ENCODE assay signal across 12 mouse cellular contexts in the genomic region with DNA sequence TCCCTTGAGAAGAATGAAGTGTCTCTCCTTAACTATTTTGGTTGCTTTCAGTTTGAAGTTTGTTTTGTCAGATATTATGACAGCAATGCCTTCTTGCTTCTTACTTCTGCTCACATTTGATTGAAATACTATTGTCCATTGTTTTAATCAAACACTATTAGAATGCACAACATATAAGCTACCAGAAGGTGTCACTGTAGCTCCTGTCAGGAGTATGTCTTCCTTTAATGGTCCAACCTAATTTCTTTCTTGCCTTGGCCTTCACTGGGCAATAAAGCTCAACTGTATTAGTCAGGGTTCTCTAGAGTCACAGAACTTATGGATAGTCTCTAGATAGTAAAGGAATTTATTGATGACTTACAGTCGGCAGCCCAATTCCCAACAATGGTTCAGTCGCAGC.
DNase-seq lines count a peak whose midpoint lies in the region; ATAC-seq and TF ChIP-seq lines count a peak whose summit lies in the region.
"Had no signal": no experiment of that assay in that cellular context is flagged by ENCODE, and none has a peak within 500 bp of the region (broad histone marks: within the 10 kb centered on the region; RNA-seq: fewer than 3 reads in every experiment).

No protein-coding gene starts in this region.

- H3K9me3 ChIP-seq in liver, postnatal 0 days (ENCODE audit: low read length): no peaks in the 10 kb centered on the region
- H3K9me3 ChIP-seq in liver, embryonic 11.5 days (ENCODE audit: control insufficient read depth, low read length): no peaks in the 10 kb centered on the region
- no peaks in the 10 kb centered on the region for H3K9me3 ChIP-seq in forebrain, embryonic 16.5 days (ENCODE audit: control insufficient read depth, low read length)
- H3K9me3 ChIP-seq: hindbrain, embryonic 15.5 days; liver, embryonic 13.5 days had no signal

- H3K27me3 ChIP-seq in liver, postnatal 0 days (ENCODE audit: insufficient read depth, low read length): no peaks in the 10 kb centered on the region
- H3K27me3 ChIP-seq in liver, embryonic 11.5 days (replicated peaks; ENCODE audit: control insufficient read depth, insufficient read depth, low read length): no peaks in the 10 kb centered on the region
- no peaks in the 10 kb centered on the region for H3K27me3 ChIP-seq in forebrain, embryonic 16.5 days (replicated peaks; ENCODE audit: control insufficient read depth, insufficient read depth, low read length)
- H3K27me3 ChIP-seq: hindbrain, embryonic 15.5 days; liver, embryonic 13.5 days had no signal

- no peak for DNase-seq in gastrocnemius, adult 2 months
- no peak for DNase-seq in gastrocnemius, postnatal 14 days
- no peak for DNase-seq in liver, postnatal 0 days
- DNase-seq in liver, embryonic 11.5 days (ENCODE audit: low spot score): no peak
- peak; percentile 22 for DNase-seq in NIH3T3 (ENCODE audit: low read depth)
- no peak for DNase-seq in thymus, adult 18-20 months
- no peak for DNase-seq in thymus, postnatal 36 days
- DNase-seq: cerebellum, adult 18-20 months; liver, embryonic 13.5 days had no signal

- WGBS in liver, postnatal 0 days (ENCODE audit: insufficient replicate concordance): 86% methylated on average over 1 of the region's 2 CpGs
- no CpG with 5 or more reads among the region's 2 CpGs for WGBS in liver, embryonic 11.5 days
- WGBS in forebrain, embryonic 16.5 days: 100% methylated on average over 1 of the region's 2 CpGs

- intact Hi-C loops in gastrocnemius, adult 2 months (cut with DNase I): no loop called here
- intact Hi-C loops in gastrocnemius, postnatal 14 days (cut with DNase I; ENCODE audit: low total_unique reads): loop anchor here (10.0 kb wide), 1 partner anchor 438 kb away; a partner anchor contains a TSS

- peak; percentile 39 for TF ChIP-seq CTCF in gastrocnemius, adult 2 months (IDR thresholded peaks at IDR 0.05)
- TF ChIP-seq CTCF in liver, postnatal 0 days (IDR thresholded peaks at IDR 0.05; ENCODE audit: low read depth): peak; percentile 34

- H3K4me2 ChIP-seq in liver, postnatal 0 days (ENCODE audit: low read depth, low read length): no peak overlapping the region
- no peak overlapping the region for H3K4me2 ChIP-seq in liver, embryonic 11.5 days
- H3K4me2 ChIP-seq in forebrain, embryonic 16.5 days (ENCODE audit: low read length): no peak overlapping the region
- H3K4me2 ChIP-seq: hindbrain, embryonic 15.5 days; liver, embryonic 13.5 days had no signal

- no peak for TF ChIP-seq EP300 in liver, postnatal 0 days (IDR thresholded peaks at IDR 0.05; ENCODE audit: low read depth)

- no peak overlapping the region for H3K9ac ChIP-seq in liver, postnatal 0 days (replicated peaks)
- H3K9ac ChIP-seq in liver, embryonic 11.5 days (ENCODE audit: low read depth, low read length): no peak overlapping the region
- no peak overlapping the region for H3K9ac ChIP-seq in forebrain, embryonic 16.5 days (replicated peaks; ENCODE audit: low read depth, low read length)
- H3K9ac ChIP-seq: hindbrain, embryonic 15.5 days; liver, embryonic 13.5 days had no signal

- no peak overlapping the region for H3K4me3 ChIP-seq in gastrocnemius, adult 2 months
- H3K4me3 ChIP-seq in liver, postnatal 0 days (ENCODE audit: low read depth, low read length): no peak overlapping the region
- H3K4me3 ChIP-seq in liver, embryonic 11.5 days (ENCODE audit: low read depth, low read length): no peak overlapping the region
- H3K4me3 ChIP-seq in forebrain, embryonic 16.5 days (replicated peaks; ENCODE audit: low read length): no peak overlapping the region
- H3K4me3 ChIP-seq: hindbrain, embryonic 15.5 days; liver, embryonic 13.5 days had no signal

- no peak overlapping the region for H3K27ac ChIP-seq in gastrocnemius, adult 2 months
- no peak overlapping the region for H3K27ac ChIP-seq in liver, postnatal 0 days (ENCODE audit: low read depth)
- no peak overlapping the region for H3K27ac ChIP-seq in liver, embryonic 11.5 days (ENCODE audit: low read depth, low read length)
- no peak overlapping the region for H3K27ac ChIP-seq in forebrain, embryonic 16.5 days (ENCODE audit: low read length)
- H3K27ac ChIP-seq: hindbrain, embryonic 15.5 days; liver, embryonic 13.5 days had no signal

- H3K36me3 ChIP-seq in liver, postnatal 0 days (replicated peaks; ENCODE audit: insufficient read depth, low read length): no peaks in the 10 kb centered on the region
- H3K36me3 ChIP-seq in liver, embryonic 11.5 days (ENCODE audit: control insufficient read depth, insufficient read depth, low read length): no peaks in the 10 kb centered on the region
- no peaks in the 10 kb centered on the region for H3K36me3 ChIP-seq in forebrain, embryonic 16.5 days (ENCODE audit: control insufficient read depth, insufficient read depth)
- H3K36me3 ChIP-seq: G1E; hindbrain, embryonic 15.5 days; liver, embryonic 13.5 days had no signal

- H3K4me1 ChIP-seq in liver, postnatal 0 days (ENCODE audit: insufficient read depth): no peaks in the 10 kb centered on the region
- no peaks in the 10 kb centered on the region for H3K4me1 ChIP-seq in liver, embryonic 11.5 days (replicated peaks; ENCODE audit: control insufficient read depth, insufficient read depth, low read length)
- H3K4me1 ChIP-seq in forebrain, embryonic 16.5 days (replicated peaks; ENCODE audit: control insufficient read depth, insufficient read depth, low read length): no peaks in the 10 kb centered on the region
- H3K4me1 ChIP-seq: hindbrain, embryonic 15.5 days; liver, embryonic 13.5 days had no signal

- no peak for ATAC-seq in liver, postnatal 0 days
- no peak for ATAC-seq in liver, embryonic 11.5 days (replicated peaks; ENCODE audit: low FRiP score)
- ATAC-seq in forebrain, embryonic 16.5 days: peak; percentile 61; the same call in 1 of the 2 replicates
